Mouse (Mus musculus) gastrocnemius, postnatal 25 days (tissue): ENCODE results near the gene Prickle1. TPM values are rescaled to one million over a fixed set of nuclear protein-coding genes. Genes with fewer than 3 reads are reported as not detected.

Source experiments
- DNase-seq: peaks from one replicate; pipeline ENCODE4 v3.0.0; 2022
- total RNA-seq, 2 experiments: library from RNA; stranded (reverse); gene quantifications; 1 replicate in 1 of 2; 2 replicates in 1 of 2; pipeline ENCODE4 v1.2.3; 2021

The Prickle1 gene
- total RNA-seq, 2 experiments from 2014 or later: 4.1 to 4.3 TPM

DNA sequence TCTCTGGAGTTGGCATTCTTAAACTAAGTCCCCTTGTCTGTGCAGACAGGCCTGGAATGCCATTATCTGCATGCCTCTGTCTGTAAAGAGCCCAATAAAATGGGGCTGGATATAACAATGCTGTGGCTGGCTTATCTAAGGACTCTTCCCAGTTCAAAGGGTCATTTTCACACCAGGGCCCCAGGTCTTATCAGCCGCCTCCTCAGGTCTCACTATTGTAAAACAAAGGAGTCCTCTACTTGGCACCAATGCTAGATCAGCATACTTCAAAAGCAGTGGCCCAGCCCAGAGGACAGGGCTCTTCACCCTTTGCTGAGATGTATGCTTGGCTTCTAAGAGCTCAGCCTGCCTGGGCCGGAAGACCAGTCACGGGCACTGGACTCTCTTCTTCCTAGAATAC lies 56.3 kb downstream of the Prickle1 start:
- no peak for DNase-seq

GRCm38 (mm10) chr15:93538551-93539205 lies 57.0 kb downstream of the Prickle1 start:
- no peak for DNase-seq

- no peak for DNase-seq
Measured at GRCm38 (mm10) chr15:93537745-93538144, 57.9 kb downstream of the Prickle1 start.

GRCm38 (mm10) chr15:93536191-93536590 lies 59.5 kb downstream of the Prickle1 start:
- no peak for DNase-seq

GRCm38 (mm10) chr15:93530703-93531032 lies 65.0 kb downstream of the Prickle1 start:
- DNase-seq: no peak

DNA sequence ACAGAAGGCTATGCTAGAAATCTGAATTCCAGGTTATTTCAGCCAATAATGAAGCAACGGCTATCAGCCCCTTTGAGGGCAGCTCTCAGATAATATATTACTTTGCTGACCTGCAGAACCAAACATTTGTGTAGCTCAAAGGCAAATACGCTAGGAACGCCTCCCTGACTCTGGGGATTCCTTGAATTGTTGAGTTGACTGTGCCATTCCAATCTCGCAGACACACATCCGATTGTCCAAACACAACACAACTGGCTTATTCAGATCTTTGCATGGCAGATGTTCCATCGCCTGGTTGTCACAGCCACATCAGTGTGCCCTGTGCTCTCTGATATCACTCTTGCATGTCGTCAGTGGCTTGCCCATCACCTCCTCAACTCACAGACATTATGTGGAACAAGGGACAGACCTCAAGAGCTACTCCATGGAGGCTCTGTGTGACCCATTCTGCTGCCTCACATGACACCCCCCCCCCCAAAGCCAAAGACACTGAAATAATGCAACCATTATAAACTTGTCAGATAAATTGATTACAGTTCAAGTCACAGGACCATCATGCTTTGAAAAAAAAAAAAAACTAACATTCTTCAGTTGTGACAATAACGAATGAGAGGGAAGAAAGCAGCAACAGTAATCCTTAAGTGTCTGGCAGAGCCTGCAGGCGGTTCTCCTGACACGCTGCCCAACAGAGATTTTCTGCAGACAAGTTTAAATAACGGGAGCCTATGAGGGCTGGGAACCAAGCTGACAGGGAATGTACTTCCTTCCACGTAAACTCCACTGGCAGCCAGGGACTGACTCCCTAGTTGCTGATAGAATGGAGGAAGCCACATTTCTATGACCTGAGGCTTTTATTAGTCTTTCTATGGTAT lies 65.6 kb downstream of the Prickle1 start:
- no peak for DNase-seq

GRCm38 (mm10) chr15:93525305-93525917 lies 70.3 kb downstream of the Prickle1 start:
- no peak for DNase-seq

- no peak for DNase-seq
Measured at GRCm38 (mm10) chr15:93521787-93522180, 73.9 kb downstream of the Prickle1 start.

DNA sequence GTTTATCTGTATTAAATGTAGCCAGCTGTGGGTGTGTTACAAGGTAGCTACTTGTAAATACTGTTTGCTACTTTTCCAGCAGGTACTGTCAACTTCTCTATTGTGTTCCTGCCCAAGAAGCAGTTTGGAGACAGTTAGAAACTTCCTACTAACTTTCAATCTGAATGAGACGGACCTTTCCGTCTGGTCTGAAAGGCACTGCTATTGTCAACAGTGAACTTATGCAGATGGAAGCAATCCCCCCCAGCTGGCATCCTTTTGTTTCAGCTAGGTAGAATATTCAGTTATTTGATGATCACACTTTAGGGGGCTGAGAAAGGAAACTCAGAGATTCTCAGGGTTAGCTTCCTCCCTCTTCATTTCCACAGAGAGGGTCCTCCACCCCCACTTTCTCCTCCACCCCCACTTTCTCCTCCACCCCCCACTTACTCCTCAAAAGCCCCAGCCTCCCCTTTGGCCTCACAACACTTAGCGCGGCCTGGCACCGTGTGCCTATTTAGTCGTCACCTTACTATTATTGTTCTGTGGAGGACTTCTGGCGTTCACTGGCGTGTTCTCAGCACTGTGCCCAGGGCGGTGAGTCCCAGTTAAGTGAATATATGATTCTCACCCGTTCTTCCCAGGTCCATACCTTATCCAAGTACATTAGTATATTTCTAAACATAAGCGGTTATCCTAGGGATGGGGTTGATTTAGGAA lies 74.5 kb downstream of the Prickle1 start:
- DNase-seq: no peak

DNA sequence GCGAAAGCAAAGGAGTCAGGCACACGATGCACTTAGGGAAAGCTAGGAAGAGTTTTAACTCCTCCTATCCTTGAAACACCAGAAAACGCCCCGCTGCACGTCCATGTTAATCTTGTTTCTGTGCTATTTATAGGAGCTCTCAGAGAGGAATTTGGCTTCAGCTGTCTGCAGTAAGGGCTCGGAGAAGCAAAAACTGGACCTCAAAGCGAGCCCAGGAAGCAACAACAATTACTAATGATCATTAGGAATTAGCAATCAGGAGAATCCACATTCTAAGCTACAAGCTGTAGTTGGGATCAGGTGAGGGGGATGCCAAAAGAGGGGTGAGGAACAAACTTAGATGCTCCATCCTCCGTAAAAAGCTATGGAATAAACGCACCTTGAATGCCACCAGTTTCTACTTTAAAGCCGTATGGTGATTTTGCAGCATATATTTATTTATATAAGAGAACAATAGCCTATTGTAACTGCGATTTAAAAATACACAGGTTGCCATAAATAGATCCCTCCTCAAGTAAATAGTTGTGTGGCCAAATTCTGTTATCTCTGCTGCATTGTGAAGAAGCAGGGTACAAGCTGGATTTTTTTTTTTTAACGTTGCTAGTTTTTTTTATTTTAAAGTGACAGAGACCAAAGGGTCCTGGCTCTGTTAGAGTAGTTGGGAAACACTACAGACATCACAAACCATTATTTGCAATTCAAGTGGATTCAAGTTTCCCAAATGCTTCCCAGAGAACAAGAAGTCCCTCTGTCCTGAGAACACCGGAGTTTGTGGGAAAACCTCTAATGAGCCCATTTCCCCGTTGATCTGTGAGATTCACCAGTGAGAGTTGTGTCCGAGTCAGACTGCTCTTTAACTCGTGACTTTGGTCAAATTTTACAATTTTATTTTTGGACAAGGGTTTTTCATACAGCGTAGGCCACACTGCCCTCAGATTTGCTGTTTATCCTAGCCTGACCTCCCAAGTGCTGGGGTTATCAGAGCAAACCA lies 75.6 kb downstream of the Prickle1 start:
- DNase-seq: no peak

DNA sequence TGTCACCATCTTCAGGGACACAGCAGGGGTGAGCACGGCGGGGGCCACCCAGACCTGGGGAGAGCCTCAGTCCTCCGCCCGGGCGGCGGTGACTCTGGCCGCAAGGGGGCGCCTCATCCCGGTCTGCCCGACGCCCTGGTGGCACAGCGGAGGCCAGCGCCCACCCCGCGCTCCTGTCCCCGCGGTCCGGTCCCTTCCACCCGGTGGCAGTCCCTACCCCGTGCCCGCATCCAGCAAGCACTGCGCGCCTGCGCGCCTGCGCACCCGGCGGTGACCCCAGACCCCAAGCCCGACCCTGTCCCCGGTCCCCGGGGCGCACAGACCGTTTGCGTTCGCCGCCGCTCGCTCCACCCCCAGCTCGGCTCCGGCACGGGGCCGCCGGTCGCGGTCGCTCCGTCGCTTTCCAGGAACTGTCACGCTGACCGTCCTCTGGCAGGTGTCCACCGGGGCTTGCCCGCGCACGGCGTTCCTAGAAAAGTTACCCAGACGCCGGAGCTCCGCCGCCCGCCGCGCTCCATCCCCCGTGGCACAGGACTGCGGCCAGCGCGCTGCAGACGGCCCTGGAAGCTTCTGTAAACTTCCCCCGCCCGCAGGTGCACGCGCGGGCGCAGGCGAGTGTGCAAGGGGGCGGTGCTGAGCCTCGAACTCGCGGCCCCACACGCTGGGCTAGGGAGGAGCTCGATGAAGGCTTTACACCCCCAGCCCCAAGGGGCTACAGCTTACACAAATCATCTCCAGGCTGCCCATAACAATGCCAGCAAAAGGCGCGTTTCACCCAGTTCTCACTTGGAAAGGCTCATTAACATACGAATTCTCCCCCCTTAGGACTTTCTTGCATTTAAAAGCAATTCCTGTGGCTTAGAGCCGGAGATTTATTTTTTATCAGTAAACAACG lies 76.5 kb downstream of the Prickle1 start:
- peak; percentile 80 for DNase-seq

DNA sequence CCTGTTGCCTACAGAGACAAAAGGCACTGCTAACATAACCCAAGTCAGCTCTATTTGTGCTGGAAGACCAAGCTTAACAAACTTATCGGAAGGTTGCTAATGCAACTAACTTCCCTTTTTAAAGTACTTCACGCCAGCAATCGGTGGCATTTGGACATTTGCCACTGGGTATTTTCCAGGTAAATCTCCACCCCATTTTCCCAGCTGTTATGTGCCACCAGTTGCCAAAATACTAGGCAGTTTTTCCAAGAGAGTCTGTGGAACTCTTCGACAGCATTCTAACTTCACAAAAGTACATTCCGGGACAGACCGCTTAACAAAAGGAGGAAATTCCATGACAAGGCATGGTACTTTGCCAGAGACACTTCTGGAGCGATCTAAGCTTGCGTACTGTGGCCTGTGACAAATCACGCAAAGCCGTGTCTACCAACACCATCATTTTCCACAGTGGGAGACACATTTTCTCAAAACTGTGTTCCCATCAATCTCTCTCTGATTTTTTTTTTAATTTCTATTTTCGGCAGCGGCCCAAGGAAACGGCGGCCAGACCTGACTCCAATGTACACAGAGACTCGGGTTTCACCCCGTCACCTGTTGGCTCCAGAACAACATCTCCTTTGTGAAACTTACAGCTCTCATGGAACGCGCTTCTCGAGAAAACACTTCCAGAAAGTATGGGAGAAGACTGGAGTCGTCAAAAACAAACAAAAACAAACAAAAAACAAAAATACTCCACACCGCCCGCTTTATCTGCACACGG lies 77.4 kb downstream of the Prickle1 start:
- peak; percentile 25 for DNase-seq

GRCm38 (mm10) chr15:93517022-93517565 lies 78.6 kb downstream of the Prickle1 start:
- DNase-seq: no peak

GRCm38 (mm10) chr15:93515316-93515715 lies 80.4 kb downstream of the Prickle1 start:
- no peak for DNase-seq

DNA sequence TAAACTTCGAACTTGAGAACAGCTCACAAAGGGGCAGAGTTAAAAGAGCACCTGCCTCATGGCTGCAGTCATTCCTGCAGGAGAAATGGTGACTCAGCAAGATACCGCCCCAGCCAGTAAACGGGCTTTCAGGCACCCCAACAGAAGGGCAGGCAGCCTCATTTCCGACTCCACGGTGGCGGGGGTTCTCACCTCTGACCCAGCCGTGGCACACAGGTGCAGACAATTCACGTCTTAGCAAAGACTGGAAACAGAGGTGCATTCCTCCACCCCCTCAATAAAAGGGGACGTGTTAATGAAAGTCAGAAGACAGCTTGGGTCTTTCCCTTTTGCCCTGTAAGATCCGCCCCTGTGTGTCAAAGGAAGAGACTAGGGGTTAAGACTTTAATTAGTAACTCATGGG lies 81.8 kb downstream of the Prickle1 start:
- DNase-seq: no peak

DNA sequence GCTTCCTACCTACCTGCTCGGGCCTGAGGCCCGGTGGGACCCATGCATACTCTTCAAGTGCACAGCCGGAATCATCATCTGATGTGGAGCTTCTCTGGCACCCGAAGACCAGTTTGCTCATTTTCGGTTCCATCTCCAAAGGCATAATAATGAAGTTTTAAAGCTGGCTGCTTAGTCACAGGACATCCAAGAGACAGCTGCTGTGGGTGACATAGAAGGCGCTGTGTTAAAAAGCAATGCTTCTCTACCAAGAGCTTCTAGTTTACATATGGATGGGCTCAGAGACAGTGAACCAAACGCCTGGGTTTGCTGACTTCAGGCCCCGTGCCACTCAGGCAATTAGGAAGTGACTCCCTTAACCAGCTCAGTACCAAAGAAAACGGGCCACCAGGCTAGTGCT lies 83.3 kb downstream of the Prickle1 start:
- DNase-seq: no peak

GRCm38 (mm10) chr15:93510690-93511336 lies 84.9 kb downstream of the Prickle1 start:
- no peak for DNase-seq

DNA sequence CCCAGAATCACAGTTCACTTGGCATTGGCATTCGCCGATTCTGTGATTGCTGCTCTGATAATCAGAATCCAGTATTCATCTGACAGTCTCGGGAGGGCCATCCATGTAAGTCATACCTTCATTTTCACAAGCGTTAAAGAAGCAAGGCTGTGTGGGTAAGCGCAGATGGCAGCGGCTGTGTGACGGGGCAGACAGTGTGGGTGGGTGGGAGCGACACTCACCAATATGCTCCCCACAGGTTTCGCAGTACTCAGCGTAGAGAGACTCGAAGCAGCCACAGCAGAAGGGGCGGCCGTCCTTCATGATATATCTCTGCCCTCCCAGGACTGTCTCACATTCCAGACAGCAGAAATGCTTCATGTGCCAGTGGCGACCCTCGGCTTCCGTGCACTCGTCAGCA lies 90.9 kb downstream of the Prickle1 start:
- no peak for DNase-seq
